Mouse (Mus musculus) hindbrain, embryonic 16.5 days (tissue): ENCODE results near the gene Eif2b2. TPM values are rescaled to one million over a fixed set of nuclear protein-coding genes. Genes with fewer than 3 reads are reported as not detected.

Source experiments
- ATAC-seq: fragments of 200-750 bp; cut with Nextera tagmentation; 2 replicates; pipeline ENCODE4 v1.8.0; 2017; ENCODE audit warnings: moderate TSS enrichment, moderate library complexity
- H3K27ac ChIP-seq: fragments of 300-500 bp; sonication (generic); 2 replicates; pipeline ENCODE4 v1.5.1; 2014; ENCODE audit warnings: low read depth, mild to moderate bottlenecking, control low read depth, low read length, moderate library complexity
- H3K27me3 ChIP-seq: fragments of 300-500 bp; sonication (generic); replicated peaks from 2 replicates; pipeline ENCODE4 v1.6.1; 2014; ENCODE audit warnings: low read length; ENCODE audit not compliant: control insufficient read depth, insufficient read depth
- H3K36me3 ChIP-seq: fragments of 300-500 bp; sonication (generic); 2 replicates; pipeline ENCODE4 v1.6.1; 2014; ENCODE audit warnings: mild to moderate bottlenecking, low read length, moderate library complexity, mixed read lengths; ENCODE audit not compliant: control insufficient read depth, insufficient read depth
- H3K4me1 ChIP-seq: fragments of 300-500 bp; sonication (generic); 2 replicates; pipeline ENCODE4 v1.6.1; 2014; ENCODE audit warnings: low read depth, low read length; ENCODE audit not compliant: control insufficient read depth, insufficient read depth
- H3K4me2 ChIP-seq: fragments of 300-500 bp; sonication (generic); 2 replicates; pipeline ENCODE4 v1.6.1; 2014; ENCODE audit warnings: mild to moderate bottlenecking, low read length, control low read depth, moderate library complexity
- H3K4me3 ChIP-seq: fragments of 300-500 bp; sonication (generic); 2 replicates; pipeline ENCODE4 v1.5.1; 2014; ENCODE audit warnings: mild to moderate bottlenecking, low read length, control low read depth, moderate library complexity
- H3K9ac ChIP-seq: fragments of 300-500 bp; sonication (generic); 2 replicates; pipeline ENCODE4 v1.6.1; 2014; ENCODE audit warnings: low read depth, mild to moderate bottlenecking, control low read depth, low read length, moderate library complexity
- H3K9me3 ChIP-seq: fragments of 300-500 bp; sonication (generic); 2 replicates; pipeline ENCODE4 v1.6.1; 2014; ENCODE audit warnings: mild to moderate bottlenecking, low read length, moderate library complexity; ENCODE audit not compliant: control insufficient read depth
- WGBS: fragments of 180-500 bp; shearing (Covaris S2); extraction: QIAGEN DNeasy Blood & Tissue Kit; methylation state at CpG from one replicate; pipeline ENCODE4 v1.1.7; 2014; 5-methylcytosine and 5-hydroxymethylcytosine counted together
- microRNA-seq: library from miRNA; unstranded; fragments of <30 nt; microRNA quantifications from one replicate; pipeline ENCODE4, GENCODE M21; 2017
- polyA plus RNA-seq: library from polyadenylated mRNA; unstranded; fragments of >200 nt; fragmentation: Nextera tagmentation; extraction: Ambion mirVana; gene quantifications from 2 replicates; pipeline ENCODE4 v1.2.1, GENCODE M21; 2015

The Eif2b2 gene
- polyA plus RNA-seq, 1 experiment from 2014 or later: 82.3 TPM

- ATAC-seq: no peak
- no peaks in the 10 kb centered on the region for H3K27me3 ChIP-seq
- no peak overlapping the region for H3K9ac ChIP-seq
- WGBS: 95% methylated on average over 10 of the region's 10 CpGs
- peaks cover 3% of the 10 kb centered on the region; the same call in 1 of the 2 replicates for H3K36me3 ChIP-seq
- H3K4me1 ChIP-seq: peaks cover 4% of the 10 kb centered on the region; the same call in 1 of the 2 replicates
- no peaks in the 10 kb centered on the region for H3K9me3 ChIP-seq
- H3K4me3 ChIP-seq: no peak overlapping the region
- H3K4me2 ChIP-seq: no peak overlapping the region
- H3K27ac ChIP-seq: no peak overlapping the region
Measured at GRCm38 (mm10) chr12:85273508-85273907, 54.2 kb downstream of the Eif2b2 start.

Small RNAs within 50 kb of the gene (microRNA-seq; reads per million reads assigned to microRNA genes)
- gene Mir6938: not detected

Other genes starting within 250 kb of the Eif2b2 start
- 72.8 and 74.8 TPM in 2 replicates for gene Fcf1, start 248.6 kb upstream of the Eif2b2 start, polyA plus RNA-seq
- gene Arel1, start 248.6 kb upstream of the Eif2b2 start, polyA plus RNA-seq: 29.3 and 36.0 TPM in 2 replicates
- gene Ylpm1, start 223.2 kb upstream of the Eif2b2 start, polyA plus RNA-seq: 28.7 and 29.7 TPM in 2 replicates
- gene Prox2, start 108.7 kb upstream of the Eif2b2 start, polyA plus RNA-seq: 1.2 and 1.6 TPM in 2 replicates
- gene Dlst, start 108.6 kb upstream of the Eif2b2 start, polyA plus RNA-seq: 122 and 129 TPM in 2 replicates
- 39.0 and 39.4 TPM in 2 replicates for gene Rps6kl1, start 68.2 kb upstream of the Eif2b2 start, polyA plus RNA-seq
- 11.7 and 13.1 TPM in 2 replicates for gene Pgf, start 41.7 kb upstream of the Eif2b2 start, polyA plus RNA-seq
- 7.6 and 8.7 TPM in 2 replicates for gene Mlh3, start 51.1 kb downstream of the Eif2b2 start, polyA plus RNA-seq
- 47.1 and 58.4 TPM in 2 replicates for gene Acyp1, start 69.0 kb downstream of the Eif2b2 start, polyA plus RNA-seq
- 1.7 and 1.8 TPM in 2 replicates for gene Zc2hc1c, start 69.1 kb downstream of the Eif2b2 start, polyA plus RNA-seq
- 9.9 and 13.7 TPM in 2 replicates for gene Nek9, start 119.9 kb downstream of the Eif2b2 start, polyA plus RNA-seq
- gene Tmed10, start 155.4 kb downstream of the Eif2b2 start, polyA plus RNA-seq: 208 and 213 TPM in 2 replicates